Mouse (Mus musculus) CH12.LX (cell line): Measurements from ENCODE around the gene Gm44596.

Source experiments
- CHD2 ChIP-seq: IDR thresholded peaks from 2 replicates; pipeline ENCODE4 v1.6.1; 2011; ENCODE audit warnings: low read length, improper control_type of control experiment
- CTCF ChIP-seq, 2 experiments: IDR thresholded peaks in 1 of 2; conservative IDR thresholded peaks in 1 of 2; 2 replicates each; pipeline ENCODE4 v1.5.1; 2011 to 2012; ENCODE audit warnings: low read depth in 2 of 2, low read length in 2 of 2, improper control_type of control experiment in 1 of 2, inconsistent platforms in 1 of 2, mild to moderate bottlenecking in 1 of 2, moderate library complexity in 1 of 2
- E2F4 ChIP-seq: IDR thresholded peaks from 2 replicates; pipeline ENCODE4 v1.6.1; 2011; ENCODE audit warnings: low read depth, low read length, improper control_type of control experiment; ENCODE audit not compliant: insufficient replicate concordance
- ELF1 ChIP-seq: IDR thresholded peaks from 2 replicates; pipeline ENCODE4 v1.6.1; 2014; ENCODE audit warnings: low read depth, mild to moderate bottlenecking, inconsistent platforms, low read length, improper control_type of control experiment
- EP300 ChIP-seq: IDR thresholded peaks from 2 replicates; pipeline ENCODE4 v1.6.1; 2011; ENCODE audit warnings: low read length, improper control_type of control experiment
- ETS1 ChIP-seq: conservative IDR thresholded peaks from 2 replicates; pipeline ENCODE4 v1.6.1; 2012; ENCODE audit warnings: low read depth, mild to moderate bottlenecking, inconsistent platforms, low read length, improper control_type of control experiment, moderate library complexity
- TCF12 ChIP-seq: IDR thresholded peaks from 2 replicates; pipeline ENCODE4 v1.6.1; 2014; ENCODE audit warnings: low read depth, mild to moderate bottlenecking, inconsistent platforms, low read length, improper control_type of control experiment
- USF1 ChIP-seq: IDR thresholded peaks from 2 replicates; pipeline ENCODE4 v1.6.1; 2014; ENCODE audit warnings: low read depth, mild to moderate bottlenecking, inconsistent platforms, low read length, improper control_type of control experiment

- TF ChIP-seq CTCF (conservative IDR thresholded peaks at IDR 0.05 in 1 of 2, IDR thresholded peaks at IDR 0.05 in 1 of 2; ENCODE audit: low read depth in 2 of 2, low read length in 2 of 2) = no peak
- TF ChIP-seq E2F4 = no peak
- no peak for TF ChIP-seq TCF12
- TF ChIP-seq EP300 = no peak
- no peak for TF ChIP-seq ELF1
- TF ChIP-seq ETS1 = no peak
- no peak for TF ChIP-seq CHD2
- no peak for TF ChIP-seq USF1
Observed at GRCm38 (mm10) chr6:128370040-128370439, 5.3 kb upstream of the Gm44596 start.
